Mouse (Mus musculus) fibroblast of lung, adult 2 months (primary cell): ENCODE data around the gene Serinc2.
"Not testable (repeated sequence)": the region's sequence is repeated elsewhere in the genome, so short reads cannot be mapped to it uniquely, and the experiment has no call there.

Source experiments
- DNase-seq: peaks from one replicate; pipeline ENCODE4 v3.0.0-alpha.2; 2011; ENCODE audit warnings: low read depth

The Serinc2 gene

DNA sequence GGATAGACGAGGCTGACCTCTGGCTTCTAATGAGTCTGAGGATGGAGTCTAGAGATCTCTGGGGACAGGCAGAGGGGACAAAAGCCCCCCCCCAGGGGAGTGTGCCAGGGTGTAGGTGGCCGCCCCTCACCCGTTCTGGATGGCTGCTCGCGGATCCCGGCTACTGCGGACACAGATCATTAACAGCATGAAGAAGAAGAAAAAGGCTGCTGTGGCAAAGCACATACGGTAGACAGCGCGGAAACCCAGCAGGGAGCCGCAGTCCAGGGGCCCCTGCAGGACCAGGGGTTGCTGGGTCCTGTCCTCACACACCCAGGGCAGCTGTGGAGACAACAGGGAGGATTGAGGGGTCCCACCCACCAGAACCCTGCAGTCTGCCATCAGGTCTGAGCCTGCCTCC, 14.9 kb downstream of the Serinc2 start:
- no peak for DNase-seq

DNA sequence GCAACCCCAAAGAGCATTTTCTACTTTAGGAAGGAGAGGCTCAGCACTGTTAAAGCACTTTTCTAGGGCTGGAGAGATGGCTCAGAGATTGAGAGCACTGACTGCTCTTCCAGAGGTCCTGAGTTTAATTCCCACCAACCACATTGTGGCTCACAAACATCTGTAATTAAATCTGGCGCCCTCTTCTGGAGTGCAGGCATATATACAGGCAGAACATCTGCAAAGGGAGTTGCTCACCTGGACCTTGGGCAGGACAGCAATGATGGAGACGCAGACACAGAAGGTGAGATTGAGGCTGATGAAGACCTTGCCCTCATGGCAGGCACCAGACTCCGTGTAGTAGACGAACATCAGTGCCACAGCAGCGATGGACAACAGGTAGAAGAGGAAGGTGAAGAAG, 18.6 kb downstream of the Serinc2 start:
- no peak for DNase-seq

DNA sequence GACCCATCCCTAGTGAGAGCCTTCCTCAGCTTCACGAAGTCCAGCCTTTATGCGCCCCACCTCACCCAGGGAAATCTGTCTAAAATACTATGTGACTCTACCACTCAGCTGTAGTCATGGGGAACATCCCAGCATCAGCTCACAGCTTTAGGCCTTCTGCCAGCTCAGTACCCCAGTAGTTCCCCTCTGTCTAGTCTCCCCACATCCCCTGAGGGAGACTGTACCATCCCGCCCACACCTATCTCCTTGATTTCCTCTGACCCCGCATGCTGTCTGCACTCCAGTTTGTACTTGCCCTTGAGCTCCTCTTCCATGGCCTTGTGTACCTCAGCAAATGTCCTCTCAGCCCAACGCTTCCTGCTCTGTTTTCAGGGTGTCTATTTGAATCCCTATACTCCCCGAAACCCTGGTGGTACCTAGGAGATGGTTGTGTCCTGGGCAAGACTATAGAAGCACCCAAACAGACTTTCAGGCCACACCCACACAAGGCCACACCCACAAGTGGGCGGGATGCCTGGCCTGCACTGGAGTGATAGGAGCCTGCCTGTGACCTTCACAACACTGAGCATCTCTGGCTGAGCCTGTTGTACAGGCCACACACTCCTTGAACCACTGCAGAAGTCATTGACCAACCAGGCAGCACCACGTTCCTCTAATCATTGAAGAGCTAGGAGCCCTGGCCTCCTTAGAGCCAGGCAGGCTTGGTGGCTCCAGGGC, 26.4 kb downstream of the Serinc2 start:
- no peak for DNase-seq

DNA sequence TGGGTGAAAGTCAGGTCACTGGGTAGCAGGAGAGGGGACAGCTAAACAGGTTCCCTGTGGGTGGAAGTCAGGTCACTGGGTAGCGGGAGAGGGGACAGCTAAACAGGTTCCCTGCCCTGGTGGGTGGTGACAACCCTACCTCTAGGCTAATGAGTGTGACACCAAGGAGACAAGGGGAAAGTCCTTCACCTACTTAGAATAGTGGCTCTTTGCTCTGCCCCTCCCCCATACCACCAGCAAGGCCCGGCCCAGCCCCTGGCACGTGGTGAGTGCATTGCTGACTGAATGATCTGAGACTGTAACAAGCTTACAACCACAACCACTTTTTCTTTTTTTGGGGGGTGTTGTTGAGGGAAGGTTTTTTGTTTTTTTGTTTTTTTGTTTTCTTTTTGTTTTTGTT, 27.2 kb downstream of the Serinc2 start:
- no peak for DNase-seq

DNA sequence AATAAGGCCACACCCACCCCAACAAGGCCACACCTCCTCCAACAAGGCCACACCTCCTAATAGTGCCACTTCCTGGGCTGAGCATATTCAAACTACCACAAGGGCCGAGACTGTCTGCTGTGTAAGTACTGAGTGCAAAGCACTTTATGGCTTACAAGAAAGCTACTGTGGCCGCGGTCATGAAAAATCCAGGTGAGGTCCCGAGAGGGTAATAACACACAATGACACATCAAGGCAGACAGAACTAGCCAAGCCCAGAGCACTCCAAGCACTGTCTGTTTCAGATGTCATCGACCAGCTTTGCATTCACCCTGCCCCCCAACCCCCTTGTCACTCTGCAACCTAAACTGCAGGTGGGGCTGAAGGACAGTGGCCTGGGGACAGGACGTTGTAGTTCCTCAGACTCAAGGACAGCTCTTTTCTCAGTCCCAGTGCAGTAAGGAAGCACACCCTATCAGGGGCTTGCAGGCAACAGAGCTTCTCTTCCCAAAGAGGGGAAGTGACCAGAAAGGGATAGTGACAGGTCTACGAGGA, 27.8 kb downstream of the Serinc2 start:
- no peak for DNase-seq

DNA sequence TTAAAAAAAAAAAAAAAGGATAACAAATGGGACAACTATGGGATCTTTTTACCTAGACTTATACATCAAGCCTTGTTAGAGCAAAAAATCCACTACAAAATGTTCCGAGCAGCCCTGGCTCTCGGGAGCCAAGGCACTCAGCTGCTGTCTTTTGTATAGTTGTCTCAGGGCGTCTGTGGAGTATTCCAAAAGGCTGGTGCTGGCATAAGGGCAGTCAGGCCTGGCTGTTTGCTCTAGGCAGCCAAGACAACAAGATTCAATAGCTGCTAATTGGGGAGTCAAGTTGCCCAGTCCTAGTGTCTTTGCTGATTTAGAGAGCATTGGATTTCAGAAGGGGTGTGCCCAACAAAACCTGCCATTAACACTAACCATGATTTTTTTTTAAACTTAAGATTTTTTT, 30.4 kb downstream of the Serinc2 start:
- no peak for DNase-seq

DNA sequence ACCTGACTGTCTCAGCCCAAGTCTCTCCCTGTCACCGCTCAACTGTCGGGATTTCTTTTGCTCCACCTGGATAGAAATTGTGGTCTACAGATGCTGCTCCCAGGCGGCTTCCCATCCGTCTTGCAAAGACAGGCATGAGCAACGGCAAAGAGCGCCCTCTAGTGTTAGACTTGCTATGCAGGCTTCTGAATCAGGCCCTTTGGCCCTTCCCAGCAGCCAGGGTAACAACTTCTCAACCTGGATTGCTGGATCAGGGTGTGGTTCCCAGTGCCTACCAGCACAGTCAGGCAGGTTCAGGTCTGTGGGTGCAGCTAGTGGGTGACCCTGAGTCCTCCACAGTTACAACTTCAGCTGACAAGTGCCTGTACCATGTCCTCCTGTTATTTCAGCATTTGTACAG, 32.9 kb downstream of the Serinc2 start:
- no peak for DNase-seq

DNA sequence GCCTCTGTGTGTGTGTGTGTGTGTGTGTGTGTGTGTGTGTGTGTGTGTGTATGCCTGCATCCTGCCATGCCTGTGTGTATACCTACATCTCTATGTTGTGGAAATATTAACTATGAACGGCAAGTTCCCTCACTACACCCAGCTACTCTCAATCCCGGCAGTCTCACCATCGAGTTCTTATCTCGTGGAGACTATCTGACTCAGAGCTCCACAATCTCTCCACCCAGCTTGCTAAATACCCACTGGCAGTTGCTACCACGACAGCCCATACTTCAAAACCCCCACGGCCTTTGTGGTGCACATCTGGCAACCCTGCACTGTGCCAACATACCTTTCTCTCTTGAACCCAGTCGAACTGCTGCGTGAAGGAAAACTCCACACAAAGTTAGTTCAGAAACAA, 34.3 kb downstream of the Serinc2 start:
- DNase-seq: no peak

DNA sequence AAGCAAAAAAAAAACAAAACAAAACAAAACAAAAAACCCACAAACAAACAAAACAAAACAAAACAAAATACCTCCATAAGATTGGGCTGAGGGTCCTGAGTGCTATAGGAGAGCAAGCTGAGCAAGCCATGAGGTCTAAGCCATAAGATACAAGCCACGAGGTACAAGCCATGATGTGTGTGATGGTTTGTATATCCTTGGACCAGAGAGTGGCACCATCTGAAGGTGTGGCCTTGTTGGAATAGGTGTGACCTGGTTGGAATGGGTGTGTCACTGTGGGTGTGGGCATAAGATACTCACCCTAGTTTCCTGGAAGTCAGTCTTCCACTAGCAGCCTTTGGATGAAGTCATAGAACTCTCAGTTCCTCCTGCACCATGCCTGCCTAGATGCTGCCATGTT, 35.4 kb downstream of the Serinc2 start:
- DNase-seq: not testable (repeated sequence)

DNA sequence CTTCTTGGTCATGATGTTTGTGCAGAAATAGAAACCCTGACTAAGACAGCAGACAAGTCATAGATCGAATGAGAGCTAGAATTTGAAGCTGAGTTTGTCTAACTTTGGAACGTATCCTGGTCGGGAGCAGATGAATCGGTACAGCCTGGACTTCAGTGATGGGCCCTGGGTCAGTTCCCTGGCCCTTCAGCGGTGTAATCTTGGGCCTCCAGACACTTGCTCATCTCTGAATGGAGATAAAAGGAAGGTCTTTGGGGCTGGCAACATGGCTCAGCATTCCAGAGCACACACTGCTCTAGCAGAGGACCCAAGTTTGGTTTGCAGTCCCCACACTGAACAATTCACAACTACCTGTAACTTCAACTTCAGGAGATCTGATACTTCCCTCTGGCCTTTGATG, 36.0 kb downstream of the Serinc2 start:
- DNase-seq: no peak

DNA sequence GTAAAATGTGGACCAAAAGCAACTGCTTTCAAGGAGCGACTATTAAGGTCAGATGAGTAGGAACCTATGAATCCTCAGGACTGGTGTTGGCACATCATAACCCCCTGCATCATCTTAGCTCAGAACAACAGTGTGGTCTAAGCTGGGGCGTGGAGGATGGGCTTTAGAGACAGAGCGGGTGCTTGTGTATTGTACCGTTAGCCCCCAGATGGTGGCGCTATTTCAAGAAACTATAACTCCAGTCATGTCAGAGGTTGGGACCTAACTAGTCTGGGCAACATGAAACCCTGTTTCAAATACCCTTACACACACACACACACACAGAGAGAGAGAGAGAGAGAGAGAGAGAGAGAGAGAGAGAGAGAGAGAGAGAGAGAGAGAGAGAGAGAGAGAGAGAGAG, 38.3 kb downstream of the Serinc2 start:
- DNase-seq: no peak

DNA sequence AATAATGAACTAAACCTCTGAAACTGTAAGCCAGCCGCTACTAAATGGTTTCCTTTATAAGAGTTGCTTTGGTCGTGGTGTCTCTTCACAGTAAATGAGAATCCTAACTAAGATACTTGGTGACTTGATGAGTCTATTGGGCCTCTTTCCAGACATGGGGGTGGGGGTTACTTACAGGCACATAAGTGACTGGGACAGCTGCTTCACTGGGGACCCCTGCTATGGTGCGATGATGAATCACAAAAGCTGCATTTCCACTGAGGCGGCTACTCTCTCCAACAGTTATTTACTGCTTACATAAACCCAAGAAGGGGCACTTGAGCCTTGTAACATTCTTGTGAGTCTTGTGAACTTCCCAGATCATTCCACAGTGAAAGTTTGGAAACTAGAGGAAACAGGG, 41.4 kb downstream of the Serinc2 start:
- DNase-seq: no peak

DNA sequence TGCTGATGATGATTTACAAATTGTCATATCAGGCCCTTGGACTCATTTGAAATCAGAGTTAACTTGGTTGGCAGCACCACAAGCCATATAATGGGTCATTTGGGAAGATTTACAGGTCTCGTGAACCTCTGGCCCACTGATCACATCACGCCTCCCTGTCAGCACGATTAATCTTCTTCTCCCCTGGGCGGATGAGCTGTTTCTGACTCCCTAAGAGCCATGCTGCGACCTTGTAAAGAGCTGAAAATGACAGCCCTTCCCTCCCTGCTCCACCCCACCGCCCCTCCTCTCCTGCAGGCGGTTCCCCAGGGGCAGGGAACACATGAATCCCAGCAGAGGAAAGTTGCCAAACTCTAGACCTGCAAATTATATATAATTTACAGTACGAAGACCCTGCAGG, 42.6 kb downstream of the Serinc2 start:
- DNase-seq: no peak

DNA sequence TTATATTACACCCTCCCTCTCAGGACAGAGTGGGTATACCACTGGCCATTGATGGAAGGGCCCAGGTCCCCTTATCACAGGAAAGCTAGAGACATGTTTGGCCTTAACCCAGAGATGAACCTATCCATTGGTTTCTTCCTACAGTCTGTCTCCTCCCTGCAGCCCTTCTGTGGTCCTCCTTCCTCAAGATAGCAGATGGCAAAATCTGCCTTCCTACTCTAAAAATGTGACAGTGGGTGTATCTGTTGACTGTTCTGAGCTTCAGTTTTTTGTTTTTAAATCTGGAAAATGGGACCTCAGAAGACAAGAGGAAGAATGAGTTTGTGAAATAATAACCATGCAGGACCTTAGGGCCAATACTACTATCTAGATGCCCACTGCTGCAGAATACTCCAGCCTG, 54.9 kb downstream of the Serinc2 start:
- DNase-seq: no peak

DNA sequence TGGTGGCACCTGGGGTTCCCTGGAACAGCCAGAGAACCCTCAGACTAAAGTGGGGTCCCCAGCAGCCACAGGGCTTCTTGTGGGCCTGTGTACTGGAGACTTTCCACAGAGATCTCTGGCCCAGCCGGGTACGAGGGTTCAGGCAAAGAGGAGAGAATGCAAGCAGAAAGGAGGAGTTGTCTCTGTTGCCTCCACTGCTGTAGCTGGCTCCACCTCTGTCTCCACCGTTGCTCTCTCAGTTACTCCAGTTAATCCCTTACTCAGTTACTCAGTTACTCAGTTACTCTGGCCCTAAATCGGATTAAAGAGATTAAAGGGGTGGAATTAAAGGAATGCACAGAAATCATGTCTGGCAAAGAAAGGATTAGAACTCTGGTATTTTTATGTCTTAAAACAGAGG, 56.8 kb downstream of the Serinc2 start, which contains the start of gene Gm853:
TSS of gene Gm853 (minus strand) at position 223 of the 400 bp plus-strand sequence.
- DNase-seq: no peak

DNA sequence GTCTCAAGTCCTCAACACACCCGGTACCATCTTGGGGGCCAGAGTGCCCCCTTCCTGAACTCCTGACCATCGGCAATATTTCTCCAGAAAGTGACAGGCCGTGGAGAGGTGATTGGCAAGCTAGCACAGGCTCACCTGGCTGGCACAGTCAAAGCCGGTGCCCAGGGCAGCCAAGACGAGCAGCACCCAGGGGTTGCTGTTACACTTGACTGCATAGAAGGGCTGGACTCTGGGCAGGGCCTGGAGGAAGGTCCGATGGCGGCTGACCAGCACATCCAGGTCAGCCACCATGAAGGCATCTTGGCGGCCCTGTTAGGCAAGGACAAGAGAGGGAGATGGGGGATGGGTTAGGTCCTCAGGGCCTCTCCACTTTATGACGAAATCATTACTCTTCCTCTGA, 58.8 kb downstream of the Serinc2 start:
- no peak for DNase-seq

DNA sequence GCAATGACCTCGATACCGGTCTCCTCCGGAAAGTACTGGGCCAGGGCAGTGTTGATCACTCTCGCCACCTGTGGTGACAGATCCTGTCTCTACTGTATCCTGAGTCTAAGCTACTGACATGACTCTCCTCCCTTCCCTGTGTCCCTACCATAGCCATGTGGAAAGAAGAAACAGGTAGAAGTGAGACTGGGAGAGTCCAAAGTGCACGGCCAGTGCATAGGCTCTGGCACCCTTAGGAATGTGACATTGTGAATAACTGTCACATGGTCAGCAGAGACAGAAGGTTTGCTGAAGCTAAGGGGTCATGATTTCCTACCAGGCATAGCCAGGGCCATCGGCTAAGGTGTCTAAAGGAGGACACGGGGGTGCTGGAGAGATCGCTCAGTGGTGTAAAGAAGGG, 63.6 kb downstream of the Serinc2 start:
- no peak for DNase-seq

DNA sequence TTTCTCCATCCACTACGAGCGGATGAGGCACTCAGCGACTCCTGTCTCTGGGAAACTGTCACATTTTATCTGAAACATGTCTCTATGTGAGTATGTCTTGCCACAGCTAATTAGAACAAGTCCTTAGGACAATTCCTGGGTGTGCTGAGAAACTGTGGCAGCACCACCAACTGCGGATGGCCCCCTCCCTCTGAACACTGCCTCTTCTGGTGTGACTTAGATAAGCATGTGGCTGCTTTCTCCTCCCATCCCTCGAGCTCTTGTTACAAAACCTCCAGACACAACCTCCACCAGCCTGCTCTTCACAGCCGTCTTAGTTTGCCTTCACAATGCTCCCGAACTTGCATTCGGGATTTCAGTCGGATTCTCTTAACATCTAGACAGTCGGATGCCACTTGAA, 65.1 kb downstream of the Serinc2 start:
- DNase-seq: no peak

DNA sequence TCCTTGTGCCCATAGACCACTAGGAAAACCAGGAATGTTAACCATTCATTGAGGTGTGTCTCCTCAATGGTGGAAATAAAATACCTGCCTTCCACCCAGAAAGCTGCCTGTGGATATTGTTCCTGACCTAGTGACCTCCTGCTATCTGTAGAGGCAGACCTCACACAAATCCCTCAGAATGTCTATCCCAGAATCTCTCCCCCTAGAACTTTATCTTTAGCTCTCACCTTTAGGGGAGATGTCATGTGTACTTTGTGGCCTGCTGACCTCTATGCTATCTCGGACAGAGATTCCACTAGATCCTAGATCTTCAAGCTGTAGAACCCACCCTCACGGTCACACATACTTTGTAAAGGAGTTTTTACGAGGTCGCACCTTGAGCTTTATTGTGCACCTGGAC, 65.8 kb downstream of the Serinc2 start:
- DNase-seq: no peak

DNA sequence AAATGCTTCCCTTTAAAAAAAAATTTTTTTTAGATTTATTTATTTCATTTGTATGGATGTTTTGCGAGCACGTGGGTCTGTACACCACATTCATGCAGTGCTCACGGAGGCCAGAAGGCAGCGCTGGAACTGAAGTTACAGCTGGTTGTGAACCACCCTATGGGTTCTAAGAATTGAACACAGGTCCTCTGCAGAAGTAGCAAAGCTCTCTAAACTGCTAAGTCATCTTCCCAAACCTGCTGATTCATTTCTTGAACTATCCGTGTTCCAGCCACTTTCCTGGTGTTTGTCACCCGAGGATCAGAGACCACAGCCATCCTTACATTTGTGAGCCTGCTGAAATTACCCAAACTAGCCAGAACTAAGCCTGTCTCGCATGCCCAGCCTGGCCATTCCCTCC, 66.6 kb downstream of the Serinc2 start:
- DNase-seq: no peak

DNA sequence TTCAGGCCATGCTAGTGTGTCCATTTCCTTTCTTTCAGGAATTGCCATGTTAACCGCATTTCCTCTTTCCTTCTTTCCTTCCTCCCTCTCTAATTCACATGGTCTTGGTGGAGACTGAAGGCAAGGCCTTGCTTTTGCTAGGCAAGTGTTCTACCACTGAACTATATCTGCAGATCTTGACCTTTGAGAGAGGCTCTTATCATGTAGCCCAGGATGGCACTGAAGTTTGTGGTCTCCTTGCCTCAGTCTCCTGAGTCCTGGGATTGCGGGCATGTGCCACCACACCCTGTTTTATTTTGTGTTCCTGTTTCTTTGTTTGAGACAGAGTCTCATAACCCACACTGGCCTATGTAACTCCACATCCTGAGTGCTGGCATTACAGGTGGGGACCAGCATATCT, 67.1 kb downstream of the Serinc2 start:
- no peak for DNase-seq
